17 mouse cellular contexts compared by ENCODE assay signal in the genomic region with DNA sequence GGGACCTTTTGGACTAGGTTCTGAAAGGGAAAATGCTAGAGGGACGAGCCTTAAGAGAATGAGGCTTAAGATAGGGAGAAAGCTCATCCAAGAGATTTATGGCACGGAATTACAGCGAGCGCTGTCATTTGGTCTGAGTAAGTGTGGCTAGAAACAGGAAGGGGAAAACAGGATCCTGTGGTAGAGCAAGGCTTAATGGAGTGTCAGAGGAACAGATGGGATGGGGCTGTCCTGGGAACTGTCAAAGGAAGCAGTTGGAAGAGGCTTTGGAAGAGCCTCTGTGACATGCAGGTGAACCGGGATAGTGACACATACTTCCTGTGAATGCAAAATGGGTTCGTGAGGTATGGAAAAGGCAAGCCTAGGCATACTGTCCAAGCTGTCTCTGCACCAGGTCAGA. TPM values are rescaled to one million over a fixed set of nuclear protein-coding genes. Genes with fewer than 3 reads are reported as not detected.
"Had no signal": no experiment of that assay in that cellular context is flagged by ENCODE, and none has a peak within 500 bp of the region (broad histone marks: within the 10 kb centered on the region; RNA-seq: fewer than 3 reads in every experiment).

No protein-coding gene starts in this region.

- H3K27ac ChIP-seq: hindbrain, postnatal 0 days; limb, embryonic 15.5 days; liver, embryonic 12.5 days; midbrain, embryonic 12.5 days had no signal

- H3K4me3 ChIP-seq: limb, embryonic 15.5 days; liver, embryonic 12.5 days; midbrain, embryonic 12.5 days had no signal

- H3K9ac ChIP-seq: limb, embryonic 15.5 days; liver, embryonic 12.5 days; lung, embryonic 14.5 days; midbrain, embryonic 12.5 days had no signal

- H3K9me3 ChIP-seq: limb, embryonic 15.5 days; liver, embryonic 12.5 days; midbrain, embryonic 12.5 days had no signal

- ATAC-seq: hindbrain, postnatal 0 days; liver, embryonic 12.5 days; midbrain, embryonic 16.5 days had no signal

- H3K4me1 ChIP-seq: limb, embryonic 15.5 days; liver, embryonic 12.5 days; midbrain, embryonic 12.5 days had no signal

- DNase-seq: kidney, adult 11 months; kidney, postnatal 14 days; left cerebral cortex, postnatal 4 days; lung, embryonic 14.5 days; lung, postnatal 10 days; lung, postnatal 4 days; right cerebral cortex, adult 18-20 months; right cerebral cortex, postnatal 25 days; thymus, postnatal 36 days had no signal

- H3K4me2 ChIP-seq: limb, embryonic 15.5 days; liver, embryonic 12.5 days; lung, embryonic 14.5 days; midbrain, embryonic 12.5 days had no signal

- H3K27me3 ChIP-seq: limb, embryonic 15.5 days had no signal

- H3K36me3 ChIP-seq: limb, embryonic 15.5 days; liver, embryonic 12.5 days; midbrain, embryonic 12.5 days had no signal

RNA-seq across cellular contexts. Expression of gene Nkx3-2, which starts 11.4 kb away (rescaled TPM):
- polyA plus RNA-seq: hindbrain, postnatal 0 days; liver, embryonic 16.5 days; lung, embryonic 14.5 days; midbrain, embryonic 16.5 days; neural tube, embryonic 14.5 days; thymus, postnatal 0 days had no signal
